Mouse (Mus musculus) embryonic fibroblast, embryonic 13.5 days (primary cell): ENCODE data around the gene Cd52.

Experiments
- CTCF ChIP-seq: IDR thresholded peaks from 2 replicates; pipeline ENCODE4 v1.5.1; 2011; ENCODE audit warnings: mild to moderate bottlenecking, control low read depth, low read length, moderate library complexity, borderline replicate concordance; ENCODE audit not compliant: insufficient read depth
- POLR2A ChIP-seq: IDR thresholded peaks from 2 replicates; pipeline ENCODE4 v1.6.1; 2011; ENCODE audit warnings: low read depth, mild to moderate bottlenecking, control low read depth, low read length, moderate library complexity

DNA sequence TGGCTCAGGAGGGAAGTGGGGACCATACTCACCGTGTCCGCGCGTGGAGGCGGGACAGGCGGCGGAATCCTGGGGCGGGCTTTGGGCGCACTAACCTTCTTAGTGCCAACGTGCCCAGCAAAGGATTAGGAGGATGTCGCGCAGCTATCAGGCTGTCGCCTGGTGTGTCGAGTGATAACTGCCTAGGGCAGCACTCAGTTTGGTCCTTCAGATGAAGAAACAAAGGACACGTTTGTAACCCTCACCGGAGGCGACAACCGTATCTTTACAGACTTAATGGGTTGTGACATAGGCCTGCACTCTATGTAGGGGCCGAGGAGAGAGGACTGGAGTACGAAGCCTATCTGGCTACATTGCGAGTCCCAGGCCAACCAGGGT lies 7.8 kb upstream of the Cd52 start:
- TF ChIP-seq CTCF (no peak), POLR2A (no peak)
